Mouse (Mus musculus): ENCODE measurements at regions not wholly inside any gene's neighbourhood (a gene's known extent, or its start where the extent isn't known, plus 50 kb on each side); places are given as distances from the start of the nearest gene placed in this dataset.

DNA sequence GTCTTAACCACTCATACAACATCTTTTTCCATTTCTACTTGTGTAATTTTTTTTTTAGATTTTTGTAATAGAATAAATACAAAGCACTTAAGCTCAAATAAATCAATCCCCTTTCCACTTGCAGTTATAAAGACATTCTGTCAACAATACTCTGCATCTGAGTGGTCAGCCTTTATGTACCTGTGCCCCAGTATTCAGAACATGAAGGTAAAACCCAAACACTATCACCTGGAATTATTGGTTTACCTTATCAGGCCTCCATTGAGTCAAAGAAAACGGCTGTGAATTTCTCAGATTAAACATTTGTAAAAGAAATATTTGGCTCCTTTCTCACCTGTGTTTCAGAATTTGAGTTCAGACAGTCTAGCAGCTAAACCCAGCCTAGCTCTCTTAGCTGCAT, 422.0 kb upstream of the Sptlc3 start:
- Histone ChIP-seq H3K4me3 (no peak overlapping the region), H3K27ac (no peak overlapping the region)
- DNase-seq: no peak
- intact Hi-C loops (cut with DNase I): no loop called here
- no peak for TF ChIP-seq CTCF (IDR thresholded peaks at IDR 0.05)

DNA sequence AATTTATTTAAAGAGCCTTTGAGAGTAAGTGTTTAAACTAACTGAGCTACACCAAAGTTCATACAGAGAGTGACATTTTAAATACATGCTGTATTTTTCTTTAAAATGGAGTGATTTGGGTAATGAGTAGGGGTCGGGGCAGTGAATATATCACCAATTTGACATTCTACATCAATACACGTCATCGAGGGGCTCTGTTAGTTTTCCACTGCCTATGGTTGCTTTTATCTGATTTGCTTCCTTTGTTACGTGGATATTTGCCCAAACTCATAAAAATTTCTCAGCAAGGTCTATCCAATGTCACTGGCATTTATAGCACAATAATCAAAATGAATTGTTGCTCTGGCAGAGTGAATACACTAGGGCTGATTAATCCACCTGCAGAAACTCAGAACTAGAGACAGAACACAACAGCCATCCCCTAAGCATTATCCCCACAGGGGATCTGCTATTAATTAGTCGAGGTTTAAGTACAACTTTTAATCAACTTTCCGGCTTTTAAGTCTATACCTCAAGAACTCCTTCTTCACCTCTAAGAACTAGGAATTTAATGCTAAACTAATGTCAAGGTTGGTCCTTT, 400.1 kb upstream of the Sptlc3 start:
- no peak overlapping the region for H3K4me3 ChIP-seq
- no peak for DNase-seq
- intact Hi-C loops (cut with DNase I): no loop called here
- no peak for TF ChIP-seq CTCF (IDR thresholded peaks at IDR 0.05)
- no peak overlapping the region for H3K27ac ChIP-seq

DNA sequence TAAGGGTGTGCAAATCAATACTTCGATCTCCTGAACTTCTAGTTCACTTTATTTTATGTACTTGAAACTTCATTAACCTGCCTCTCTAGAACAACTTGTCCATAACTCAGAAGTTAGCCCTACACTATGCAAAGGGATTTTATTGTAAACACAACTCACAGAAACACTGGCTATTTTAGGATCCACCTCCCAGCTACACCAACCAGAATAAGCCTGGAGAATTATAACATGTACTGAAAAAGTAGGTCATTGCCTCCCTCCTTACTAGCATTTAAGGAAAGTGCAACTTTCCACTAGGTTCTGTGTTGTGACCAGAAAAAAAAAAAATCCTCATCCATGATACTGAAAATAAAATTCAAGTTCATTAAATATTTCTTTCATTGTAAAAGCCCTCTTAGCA, 382.0 kb upstream of the Sptlc3 start:
- intact Hi-C loops (cut with DNase I): no loop called here
- TF ChIP-seq CTCF (IDR thresholded peaks at IDR 0.05): no peak

DNA sequence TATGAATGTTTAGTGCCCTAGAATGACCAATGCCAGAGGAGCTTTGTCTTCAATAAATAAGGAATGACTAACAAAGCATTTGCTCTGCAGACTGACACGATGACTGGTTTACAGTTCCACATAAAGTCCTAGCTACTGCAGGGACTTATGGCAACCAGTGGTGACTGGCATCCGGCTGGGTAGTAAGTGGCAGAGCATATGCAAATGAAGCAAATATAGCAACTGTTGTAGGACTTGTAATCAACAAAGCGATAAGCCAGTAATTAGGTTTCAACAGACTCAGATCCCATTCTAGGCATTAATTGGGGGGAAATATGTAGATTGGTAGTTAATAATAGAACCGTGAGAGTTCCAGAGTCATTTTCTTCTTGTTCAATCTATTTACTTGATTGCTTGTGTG, 379.2 kb upstream of the Sptlc3 start:
- no peak for DNase-seq
- no peak overlapping the region for H3K27ac ChIP-seq
- TF ChIP-seq CTCF (IDR thresholded peaks at IDR 0.05): no peak
- H3K4me3 ChIP-seq: no peak overlapping the region
- intact Hi-C loops (cut with DNase I): no loop called here

More for the DNA sequence above, 382.0 kb upstream of the Sptlc3 start:
- Histone ChIP-seq H3K27ac (no peak overlapping the region), H3K4me3 (no peak overlapping the region)
- DNase-seq: no peak

GRCm38 (mm10) chr2:139120905-139121304, 372.8 kb upstream of the Sptlc3 start:
- DNase-seq: no peak
- TF ChIP-seq CTCF (IDR thresholded peaks at IDR 0.05): no peak
- H3K4me3 ChIP-seq: no peak overlapping the region
- H3K27ac ChIP-seq: no peak overlapping the region
- intact Hi-C loops (cut with DNase I): no loop called here

- no peak; the same call in 1 of the 2 replicates for TF ChIP-seq CTCF (IDR thresholded peaks at IDR 0.05)
- no peak for DNase-seq
- Histone ChIP-seq H3K4me3 (no peak overlapping the region), H3K27ac (no peak overlapping the region)
- intact Hi-C loops (cut with DNase I): no loop called here
These were observed 361.6 kb upstream of the Sptlc3 start for GRCm38 (mm10) chr2:139132121-139132520.

- TF ChIP-seq CTCF (IDR thresholded peaks at IDR 0.05): no peak
- intact Hi-C loops (cut with DNase I): no loop called here
- Histone ChIP-seq H3K27ac (no peak overlapping the region), H3K4me3 (no peak overlapping the region)
- DNase-seq: no peak
These were observed 346.7 kb upstream of the Sptlc3 start for GRCm38 (mm10) chr2:139147004-139147403.

- no peak for TF ChIP-seq CTCF (IDR thresholded peaks at IDR 0.05)
- Histone ChIP-seq H3K27ac (no peak overlapping the region), H3K4me3 (no peak overlapping the region)
- DNase-seq: no peak
- intact Hi-C loops (cut with DNase I): no loop called here
These were observed 314.1 kb upstream of the Sptlc3 start for GRCm38 (mm10) chr2:139179641-139180040.

- TF ChIP-seq CTCF (IDR thresholded peaks at IDR 0.05): no peak
- no peak overlapping the region for H3K4me3 ChIP-seq
- intact Hi-C loops (cut with DNase I): no loop called here
- no peak for DNase-seq
- no peak overlapping the region for H3K27ac ChIP-seq
These were observed 295.4 kb upstream of the Sptlc3 start for GRCm38 (mm10) chr2:139198281-139198680.

GRCm38 (mm10) chr2:139207649-139208048, 286.1 kb upstream of the Sptlc3 start:
- no peak for TF ChIP-seq CTCF (IDR thresholded peaks at IDR 0.05)
- Histone ChIP-seq H3K4me3 (no peak overlapping the region), H3K27ac (no peak overlapping the region)
- DNase-seq: no peak
- intact Hi-C loops (cut with DNase I): no loop called here

GRCm38 (mm10) chr2:139220757-139221400, 272.8 kb upstream of the Sptlc3 start:
- H3K27ac ChIP-seq: no peak overlapping the region
- no peak for DNase-seq
- H3K4me3 ChIP-seq: no peak overlapping the region
- intact Hi-C loops (cut with DNase I): no loop called here
- no peak for TF ChIP-seq CTCF (IDR thresholded peaks at IDR 0.05)

GRCm38 (mm10) chr2:139230453-139230852, 263.3 kb upstream of the Sptlc3 start:
- no peak for TF ChIP-seq CTCF (IDR thresholded peaks at IDR 0.05)
- intact Hi-C loops (cut with DNase I): no loop called here
- DNase-seq: no peak

DNA sequence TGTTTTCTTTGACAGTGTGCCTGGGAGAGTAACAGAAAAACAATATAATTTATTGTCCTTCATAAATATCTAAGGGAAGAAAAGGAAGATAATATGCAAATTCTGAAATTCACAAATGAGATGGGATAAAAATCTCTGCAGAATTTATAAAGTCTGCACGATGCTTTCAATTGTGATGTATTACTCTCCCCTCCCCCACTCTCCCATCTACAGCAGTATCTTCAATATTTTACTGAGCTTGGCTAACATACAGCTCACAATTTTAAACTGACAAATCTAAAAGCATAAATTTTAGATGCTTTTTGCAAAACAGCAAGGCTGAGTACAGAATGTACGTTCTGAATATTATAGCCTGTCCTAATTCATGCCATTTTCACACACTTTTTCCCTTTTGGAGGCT, 243.6 kb upstream of the Sptlc3 start:
- no peak for DNase-seq
- intact Hi-C loops (cut with DNase I): no loop called here
- H3K4me3 ChIP-seq: no peak overlapping the region
- no peak overlapping the region for H3K27ac ChIP-seq
- no peak for TF ChIP-seq CTCF (IDR thresholded peaks at IDR 0.05)

More at GRCm38 (mm10) chr2:139230453-139230852, 263.3 kb upstream of the Sptlc3 start:
- Histone ChIP-seq H3K4me3 (no peak overlapping the region), H3K27ac (no peak overlapping the region)

DNA sequence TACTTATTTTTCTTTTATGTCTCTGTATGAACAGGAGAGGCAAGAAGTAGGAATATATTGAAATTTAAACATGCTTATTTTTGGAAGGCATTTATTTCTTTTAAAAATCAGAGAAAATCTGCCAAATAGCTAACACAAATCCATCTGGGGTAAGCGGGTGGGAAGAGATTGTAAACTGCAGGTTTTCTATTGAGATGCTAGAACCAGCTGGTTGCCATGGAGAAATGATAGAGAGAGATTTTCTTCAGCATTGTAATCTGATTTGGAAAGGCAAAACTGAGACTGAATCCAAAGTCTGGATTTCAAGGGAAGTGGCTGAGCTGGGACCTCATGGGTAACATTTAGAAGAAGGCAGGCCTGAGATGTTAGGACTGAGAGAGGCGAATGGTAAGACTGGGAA, 226.6 kb upstream of the Sptlc3 start:
- TF ChIP-seq CTCF (IDR thresholded peaks at IDR 0.05): no peak
- H3K27ac ChIP-seq: no peak overlapping the region
- H3K4me3 ChIP-seq: no peak overlapping the region
- intact Hi-C loops (cut with DNase I): no loop called here
- no peak for DNase-seq

Measured in gastrocnemius, adult 2 months (tissue).